Mouse (Mus musculus) kidney, embryonic 16.5 days (tissue): Measurements from ENCODE around the gene Ushbp1. TPM values are rescaled to one million over a fixed set of nuclear protein-coding genes. Genes with fewer than 3 reads are reported as not detected.

Experiments used
- ATAC-seq: fragments of 200-750 bp; cut with Nextera tagmentation; 2 replicates; pipeline ENCODE4 v1.8.0; 2017; ENCODE audit warnings: moderate TSS enrichment; ENCODE audit not compliant: low FRiP score, low TSS enrichment
- H3K27ac ChIP-seq: fragments of 300-500 bp; sonication (generic); 2 replicates; pipeline ENCODE4 v1.5.1; 2014; ENCODE audit warnings: low read length
- H3K27me3 ChIP-seq: fragments of 300-500 bp; sonication (generic); 2 replicates; pipeline ENCODE4 v1.6.1; 2014; ENCODE audit warnings: low read length, control low read depth, mixed read lengths; ENCODE audit not compliant: insufficient read depth
- H3K36me3 ChIP-seq: fragments of 300-500 bp; sonication (generic); 2 replicates; pipeline ENCODE4 v1.6.1; 2014; ENCODE audit warnings: low read length, control low read depth, mixed read lengths; ENCODE audit not compliant: insufficient read depth
- H3K4me1 ChIP-seq: fragments of 300-500 bp; sonication (generic); 2 replicates; pipeline ENCODE4 v1.6.1; 2014; ENCODE audit warnings: low read length, control low read depth, mixed read lengths; ENCODE audit not compliant: insufficient read depth
- H3K4me2 ChIP-seq: fragments of 300-500 bp; sonication (generic); replicated peaks from 2 replicates; pipeline ENCODE4 v1.6.1; 2014; ENCODE audit warnings: low read depth, low read length
- H3K4me3 ChIP-seq: fragments of 300-500 bp; sonication (generic); 2 replicates; pipeline ENCODE4 v1.5.1; 2014; ENCODE audit warnings: mild to moderate bottlenecking, low read length
- H3K9ac ChIP-seq: fragments of 300-500 bp; sonication (generic); replicated peaks from 2 replicates; pipeline ENCODE4 v1.6.1; 2014; ENCODE audit warnings: low read length
- H3K9me3 ChIP-seq: fragments of 300-500 bp; sonication (generic); 2 replicates; pipeline ENCODE4 v1.6.1; 2016; ENCODE audit warnings: low read length, control low read depth
- WGBS: fragments of 180-500 bp; shearing (Covaris S2); extraction: QIAGEN DNeasy Blood & Tissue Kit; methylation state at CpG from one replicate; pipeline ENCODE4 v1.1.7; 2014; 5-methylcytosine and 5-hydroxymethylcytosine counted together
- polyA plus RNA-seq: library from polyadenylated mRNA; unstranded; fragments of >200 nt; fragmentation: Nextera tagmentation; extraction: Ambion mirVana; gene quantifications from 2 replicates; pipeline ENCODE4 v1.2.1, GENCODE M21; 2015

Gene Ushbp1
- polyA plus RNA-seq, 1 experiment from 2014 or later: 31.2 TPM

GRCm38 (mm10) chr8:71373000-71373399 lies 22.6 kb downstream of the Ushbp1 start:
- ATAC-seq: no peak
- no peak overlapping the region for H3K4me2 ChIP-seq
- peaks cover 56% of the 10 kb centered on the region for H3K36me3 ChIP-seq
- WGBS: 95% methylated on average over 3 of the region's 3 CpGs
- peaks cover 46% of the 10 kb centered on the region for H3K4me1 ChIP-seq
- H3K27me3 ChIP-seq: no peaks in the 10 kb centered on the region
- no peaks in the 10 kb centered on the region for H3K9me3 ChIP-seq
- H3K9ac ChIP-seq: no peak overlapping the region
- H3K27ac ChIP-seq: no peak overlapping the region
- no peak overlapping the region for H3K4me3 ChIP-seq

- Histone ChIP-seq H3K4me2 (no peak overlapping the region), H3K36me3 (peaks cover 51% of the 10 kb centered on the region), H3K9me3 (no peaks in the 10 kb centered on the region), H3K27ac (no peak overlapping the region), H3K4me1 (peaks cover 45% of the 10 kb centered on the region), H3K27me3 (no peaks in the 10 kb centered on the region), H3K9ac (no peak overlapping the region), H3K4me3 (no peak overlapping the region)
- WGBS: 81% methylated on average over 12 of the region's 12 CpGs
- ATAC-seq: no peak
These were observed 23.2 kb downstream of the Ushbp1 start for GRCm38 (mm10) chr8:71372427-71372826.

DNA sequence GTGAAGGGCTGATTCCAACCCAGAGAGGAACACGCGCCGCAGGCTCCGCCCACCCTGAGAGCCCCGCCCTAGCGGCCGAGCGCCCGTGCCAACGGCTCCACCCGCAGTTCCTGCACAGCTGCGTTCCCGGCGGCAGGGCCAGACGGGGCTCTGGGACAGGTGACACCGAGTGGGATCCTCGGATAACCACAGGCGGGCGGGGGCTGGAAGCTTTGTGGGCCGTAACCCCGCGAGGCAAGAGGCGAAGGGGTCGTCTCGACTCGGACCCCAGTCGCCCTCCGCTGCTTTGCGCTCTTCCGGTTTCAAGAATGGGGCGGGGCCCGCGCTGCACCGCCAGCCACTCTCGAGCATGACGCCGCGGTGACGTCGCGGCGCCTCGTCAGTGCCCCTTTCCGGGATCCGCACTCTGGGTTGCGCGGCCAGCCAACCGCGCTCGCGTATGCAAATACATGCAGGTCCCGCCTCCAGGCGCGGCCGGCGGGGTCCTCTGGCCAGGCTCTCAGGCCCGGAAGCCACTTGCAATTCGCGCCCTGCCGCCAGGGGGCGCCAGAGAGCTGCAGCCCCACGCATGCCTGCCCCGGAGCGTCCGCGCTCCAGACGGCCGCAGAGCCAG lies 24.3 kb downstream of the Ushbp1 start, which contains the start of gene Ocel1:
TSS of gene Ocel1 (plus strand) at position 63 of the 613 bp plus-strand sequence.
- H3K9me3 ChIP-seq: no peaks in the 10 kb centered on the region
- H3K4me1 ChIP-seq: peaks cover 36% of the 10 kb centered on the region
- H3K4me2 ChIP-seq: peak within 1 kb of the TSS; percentile 56
- ATAC-seq: peak; percentile 81
- peak within 1 kb of the TSS; percentile 43 for H3K27ac ChIP-seq
- H3K4me3 ChIP-seq: peak within 1 kb of the TSS; percentile 52
- H3K36me3 ChIP-seq: peaks cover 45% of the 10 kb centered on the region
- H3K9ac ChIP-seq: peak within 1 kb of the TSS; percentile 64
- under 1% methylated on average over 68 of the region's 68 CpGs for WGBS
- H3K27me3 ChIP-seq: no peaks in the 10 kb centered on the region

DNA sequence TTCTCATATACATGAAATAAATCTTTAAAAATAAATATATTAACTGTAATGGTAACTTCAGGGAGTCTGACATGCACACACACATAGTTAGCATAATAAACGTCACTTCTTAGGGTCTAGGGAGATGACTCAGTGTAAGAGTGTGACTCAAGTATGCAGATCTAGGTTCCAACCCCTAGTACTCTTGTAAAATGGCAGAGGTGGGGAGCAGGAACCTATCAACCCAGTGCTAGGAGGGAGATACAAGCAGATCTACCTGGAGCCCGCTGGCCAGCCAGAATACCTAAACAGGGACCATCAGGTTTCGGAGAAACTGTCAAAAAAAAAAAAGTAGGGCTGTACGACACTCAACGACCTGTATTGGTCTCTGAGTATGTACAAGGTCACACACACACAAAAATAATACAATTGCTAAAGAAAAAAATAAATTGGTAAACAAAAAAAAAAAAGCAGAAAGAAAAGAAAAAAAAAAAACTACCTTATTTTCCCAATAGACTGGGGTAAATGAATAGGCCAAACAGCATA lies 24.8 kb downstream of the Ushbp1 start:
- no peaks in the 10 kb centered on the region for H3K27me3 ChIP-seq
- H3K36me3 ChIP-seq: peaks cover 43% of the 10 kb centered on the region
- peak overlapping the region; percentile 52 for H3K4me3 ChIP-seq
- peaks cover 33% of the 10 kb centered on the region for H3K4me1 ChIP-seq
- 14% methylated on average over 5 of the region's 5 CpGs for WGBS
- H3K9ac ChIP-seq: peak overlapping the region; percentile 64
- peak overlapping the region; percentile 42; the same call in 1 of the 2 replicates for H3K27ac ChIP-seq
- peak overlapping the region; percentile 56 for H3K4me2 ChIP-seq
- ATAC-seq: no peak
- H3K9me3 ChIP-seq: no peaks in the 10 kb centered on the region

GRCm38 (mm10) chr8:71369040-71369718 lies 26.4 kb downstream of the Ushbp1 start:
- WGBS: 97% methylated on average over 10 of the region's 10 CpGs
- ATAC-seq: no peak
- peaks cover 27% of the 10 kb centered on the region for H3K36me3 ChIP-seq

GRCm38 (mm10) chr8:71368366-71368765 lies 27.2 kb downstream of the Ushbp1 start:
- Histone ChIP-seq H3K4me1 (peaks cover 19% of the 10 kb centered on the region), H3K9me3 (no peaks in the 10 kb centered on the region), H3K27me3 (no peaks in the 10 kb centered on the region), H3K9ac (0 out of 2 replicates have a peak overlapping the region, but pooled peaks have one; percentile 2), H3K27ac (no peak overlapping the region), H3K4me3 (no peak overlapping the region), H3K4me2 (0 out of 2 replicates have a peak overlapping the region, but pooled peaks have one; percentile 86), H3K36me3 (peaks cover 19% of the 10 kb centered on the region)
- ATAC-seq: no peak

More at GRCm38 (mm10) chr8:71369040-71369718, 26.4 kb downstream of the Ushbp1 start:
- peaks cover 19% of the 10 kb centered on the region for H3K4me1 ChIP-seq
- no peak overlapping the region for H3K9ac ChIP-seq
- no peaks in the 10 kb centered on the region for H3K27me3 ChIP-seq
- no peak overlapping the region for H3K27ac ChIP-seq
- H3K4me3 ChIP-seq: no peak overlapping the region
- no peaks in the 10 kb centered on the region for H3K9me3 ChIP-seq
- H3K4me2 ChIP-seq: no peak overlapping the region

DNA sequence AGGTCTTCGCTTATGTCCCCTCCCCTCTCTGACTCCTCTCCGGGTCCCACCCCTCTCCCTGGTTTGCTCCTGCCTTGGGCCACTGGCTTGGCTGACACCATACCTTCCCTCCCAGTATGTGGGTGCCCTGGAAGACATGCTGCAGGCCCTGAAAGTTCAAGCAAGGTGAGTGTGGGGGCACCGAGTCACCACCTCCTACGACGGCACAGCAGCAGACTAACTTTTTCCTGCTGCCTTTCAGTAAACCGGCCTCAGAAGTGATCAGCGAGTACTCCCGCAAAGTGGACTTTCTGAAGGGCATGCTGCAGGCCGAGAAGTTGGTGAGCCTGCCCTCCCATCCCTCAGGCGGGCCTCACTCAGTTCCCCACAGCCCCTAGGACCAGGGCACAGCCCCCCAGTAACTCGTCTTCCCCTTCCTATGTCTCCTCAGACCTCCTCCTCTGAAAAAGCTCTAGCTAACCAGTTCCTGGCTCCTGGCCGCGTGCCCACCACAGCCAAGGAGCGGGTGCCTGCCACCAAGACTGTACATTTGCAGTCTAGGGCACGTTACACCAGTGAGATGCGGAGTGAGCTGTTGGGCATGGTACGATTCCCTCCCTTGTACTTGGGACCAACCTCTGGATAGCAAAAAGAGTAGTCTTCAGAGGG lies 27.9 kb downstream of the Ushbp1 start:
- peaks cover 19% of the 10 kb centered on the region for H3K4me1 ChIP-seq
- H3K4me2 ChIP-seq: peak overlapping the region; percentile 86
- H3K9ac ChIP-seq: peak overlapping the region; percentile 79
- ATAC-seq: peak; percentile 87; the same call in 1 of the 2 replicates
- H3K27ac ChIP-seq: peak overlapping the region; percentile 97
- H3K9me3 ChIP-seq: no peaks in the 10 kb centered on the region
- H3K27me3 ChIP-seq: no peaks in the 10 kb centered on the region
- peak overlapping the region; percentile 73 for H3K4me3 ChIP-seq
- whole genome bisulfite sequencing: 41% methylated on average over 17 of the region's 17 CpGs
- H3K36me3 ChIP-seq: peaks cover 12% of the 10 kb centered on the region; the same call in 1 of the 2 replicates

DNA sequence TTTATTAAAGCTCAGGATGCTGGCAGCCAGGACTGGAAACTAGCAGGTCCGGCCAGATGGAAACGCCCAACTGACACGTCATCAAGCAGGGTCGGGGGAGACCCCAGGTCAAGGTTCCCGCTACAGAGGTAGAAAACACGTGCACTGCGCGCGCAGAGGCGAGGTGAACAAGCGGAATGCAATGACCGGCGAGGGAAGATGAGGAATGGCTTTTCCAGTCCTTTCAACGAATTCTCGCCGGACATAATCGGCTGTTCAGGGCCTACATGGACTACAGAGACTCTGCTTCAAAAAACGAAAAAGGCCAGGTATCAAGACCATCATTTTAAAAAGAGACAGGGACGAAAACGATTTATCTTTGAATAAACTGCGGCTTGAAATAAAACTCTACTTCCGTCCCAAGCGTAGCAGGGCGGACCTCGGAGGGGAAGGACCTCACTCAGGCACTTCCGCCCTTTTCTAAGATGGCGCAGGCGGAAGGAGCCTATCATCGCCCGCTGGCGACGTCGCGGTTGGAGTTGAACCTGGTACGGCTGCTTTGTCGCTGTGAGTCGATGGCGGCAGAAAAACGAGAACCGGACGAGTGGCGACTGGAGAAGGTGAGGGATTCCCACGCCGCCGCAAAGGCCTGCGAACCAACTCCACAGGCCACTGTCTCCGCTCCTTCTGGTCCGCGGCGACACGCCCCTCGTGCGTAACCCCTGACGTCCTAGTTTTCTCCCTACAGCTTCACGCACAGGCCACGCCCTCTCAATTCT lies 28.7 kb downstream of the Ushbp1 start, which contains the start of gene Use1:
TSS of gene Use1 (plus strand) at position 78 of the 758 bp plus-strand sequence.
- H3K9ac ChIP-seq: peak within 1 kb of the TSS; percentile 79
- peak within 1 kb of the TSS; percentile 97 for H3K27ac ChIP-seq
- H3K4me3 ChIP-seq: peak within 1 kb of the TSS; percentile 73
- peak; percentile 76 for ATAC-seq
- H3K27me3 ChIP-seq: no peaks in the 10 kb centered on the region
- H3K36me3 ChIP-seq: peaks cover 12% of the 10 kb centered on the region; the same call in 1 of the 2 replicates
- no peaks in the 10 kb centered on the region for H3K9me3 ChIP-seq
- H3K4me1 ChIP-seq: peaks cover 19% of the 10 kb centered on the region
- under 1% methylated on average over 56 of the region's 56 CpGs for WGBS
- H3K4me2 ChIP-seq: peak within 1 kb of the TSS; percentile 86

- no peak for ATAC-seq
- Histone ChIP-seq H3K9ac (no peak overlapping the region), H3K27me3 (no peaks in the 10 kb centered on the region), H3K4me2 (no peak overlapping the region), H3K27ac (no peak overlapping the region), H3K4me1 (no peaks in the 10 kb centered on the region), H3K9me3 (no peaks in the 10 kb centered on the region), H3K36me3 (peaks cover 49% of the 10 kb centered on the region), H3K4me3 (no peak overlapping the region)
- WGBS: 89% methylated on average over 3 of the region's 3 CpGs
These were observed 37.6 kb downstream of the Ushbp1 start for GRCm38 (mm10) chr8:71358026-71358425.
